Mouse (Mus musculus) olfactory bulb, adult 2 months (tissue): ENCODE data around the gene Aqp5.

Experiments used
- CTCF ChIP-seq: fragments of 200-500 bp; IDR thresholded peaks from 2 replicates; pipeline ENCODE4 v1.5.1; 2012; ENCODE audit warnings: low read depth, mild to moderate bottlenecking, low read length, moderate library complexity; ENCODE audit not compliant: insufficient read depth
- POLR2A ChIP-seq: fragments of 200-500 bp; IDR thresholded peaks from 2 replicates; pipeline ENCODE4 v1.6.1; 2012; ENCODE audit warnings: mild to moderate bottlenecking, low read depth, low read length, moderate library complexity; ENCODE audit not compliant: insufficient read depth

DNA sequence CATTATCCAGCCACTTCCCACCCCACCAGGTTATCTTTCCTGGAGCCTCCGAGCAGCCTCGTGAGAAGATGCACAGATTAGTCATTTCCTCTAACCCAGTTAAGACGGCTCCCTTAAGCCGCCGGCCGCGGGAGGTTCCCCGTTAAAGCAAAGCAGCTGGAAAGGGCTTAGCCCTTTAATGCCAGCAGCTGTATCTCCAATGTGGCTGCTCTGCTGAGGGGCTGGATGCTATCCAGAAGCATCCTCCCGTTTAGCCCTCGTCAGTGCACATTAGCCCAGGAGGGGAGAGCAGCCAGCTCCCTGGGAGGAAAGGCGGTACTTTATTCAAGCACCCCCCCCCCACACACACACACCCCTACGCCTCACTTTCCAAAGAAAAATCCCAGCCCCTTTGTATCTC, 24.2 kb downstream of the Aqp5 start:
- TF ChIP-seq CTCF (no peak), POLR2A (no peak)
